Mouse (Mus musculus): ENCODE data around the gene Gm14214.

Gene Gm14214

DNA sequence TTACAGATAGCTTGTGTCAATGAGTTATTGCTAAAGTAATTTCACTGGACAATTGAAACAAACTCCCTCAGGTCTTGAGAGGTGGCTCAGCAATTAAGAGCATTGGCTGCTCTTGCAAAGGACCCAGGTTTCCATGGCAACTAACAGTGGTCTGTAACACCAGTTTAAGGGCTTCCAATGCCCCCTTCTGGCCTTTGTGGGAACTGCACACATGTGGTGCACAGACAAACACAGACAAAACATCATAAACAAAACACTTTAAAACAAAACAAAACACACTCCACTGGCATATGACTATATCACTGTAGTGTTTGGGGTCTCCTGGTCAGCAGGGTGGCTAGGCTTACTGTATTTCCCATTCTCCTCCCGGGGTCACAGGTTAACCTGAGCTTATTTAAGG lies 4.2 kb upstream of the Gm14214 start:
- no peak for DNase-seq (ENCODE audit: low spot score in 2 of 2)

DNA sequence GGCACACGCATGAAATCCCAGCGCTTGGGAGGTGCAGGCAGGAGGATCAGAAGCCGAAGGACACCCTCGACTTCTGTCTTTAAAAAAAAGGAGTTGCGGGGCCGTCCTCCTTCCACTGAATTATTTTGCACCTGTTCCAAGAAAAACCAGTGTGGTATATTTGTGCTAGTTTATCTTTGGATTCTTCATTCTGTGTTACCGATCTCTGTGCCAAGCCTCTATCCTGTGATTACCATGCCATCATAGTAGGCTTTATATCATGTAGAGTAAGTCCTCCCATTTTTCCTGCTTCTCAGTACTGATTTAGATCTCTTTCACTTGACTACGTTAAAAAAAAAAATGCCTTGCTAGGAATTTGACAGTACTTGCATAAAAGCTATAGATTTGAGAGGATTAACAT lies 1.8 kb upstream of the Gm14214 start:
- DNase-seq (ENCODE audit: low spot score in 2 of 2) = no peak

DNA sequence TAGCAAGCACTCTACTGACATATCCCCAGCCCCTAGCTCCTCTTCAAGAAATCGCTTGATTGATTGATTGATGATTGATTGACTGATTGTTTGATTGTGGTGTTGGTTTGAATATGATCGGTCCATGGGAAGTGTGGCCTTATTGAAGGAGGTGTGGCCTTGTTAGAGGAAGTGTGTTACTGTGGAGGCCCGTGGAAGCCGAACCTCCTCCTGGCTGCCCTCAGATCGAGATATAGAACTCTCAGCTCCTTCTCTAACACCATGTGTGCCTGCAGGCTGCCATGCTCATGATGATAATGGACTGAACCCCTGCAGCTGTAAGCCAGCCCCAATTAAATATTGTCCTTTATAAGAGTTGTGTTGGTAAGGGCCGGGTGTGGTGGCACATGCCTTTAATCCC lies 2.8 kb downstream of the Gm14214 start:
- no peak for DNase-seq (ENCODE audit: low spot score in 2 of 2)

DNA sequence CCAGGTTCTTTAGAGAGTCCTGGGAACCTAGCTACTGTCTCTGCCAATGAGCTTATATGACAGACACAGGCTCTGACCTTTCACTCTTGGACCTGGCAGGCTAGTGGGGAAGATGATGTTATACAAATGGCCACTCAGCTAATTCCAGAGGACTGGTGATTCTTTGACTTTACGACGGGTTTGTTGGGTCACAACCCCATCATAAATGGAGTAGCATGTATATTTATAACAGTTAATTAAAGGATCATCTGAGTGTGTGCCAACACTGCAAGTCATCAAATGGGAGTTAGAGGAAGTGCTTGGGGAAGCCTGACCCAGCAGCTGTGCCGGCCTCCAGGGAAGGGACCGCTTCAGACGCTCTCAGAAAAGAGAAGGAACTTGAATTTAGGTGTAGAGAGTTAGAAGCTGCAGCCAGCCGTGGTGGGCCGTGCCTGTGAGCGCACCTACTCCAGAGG lies 4.2 kb downstream of the Gm14214 start:
- no peak for DNase-seq (ENCODE audit: low spot score in 2 of 2)

DNA sequence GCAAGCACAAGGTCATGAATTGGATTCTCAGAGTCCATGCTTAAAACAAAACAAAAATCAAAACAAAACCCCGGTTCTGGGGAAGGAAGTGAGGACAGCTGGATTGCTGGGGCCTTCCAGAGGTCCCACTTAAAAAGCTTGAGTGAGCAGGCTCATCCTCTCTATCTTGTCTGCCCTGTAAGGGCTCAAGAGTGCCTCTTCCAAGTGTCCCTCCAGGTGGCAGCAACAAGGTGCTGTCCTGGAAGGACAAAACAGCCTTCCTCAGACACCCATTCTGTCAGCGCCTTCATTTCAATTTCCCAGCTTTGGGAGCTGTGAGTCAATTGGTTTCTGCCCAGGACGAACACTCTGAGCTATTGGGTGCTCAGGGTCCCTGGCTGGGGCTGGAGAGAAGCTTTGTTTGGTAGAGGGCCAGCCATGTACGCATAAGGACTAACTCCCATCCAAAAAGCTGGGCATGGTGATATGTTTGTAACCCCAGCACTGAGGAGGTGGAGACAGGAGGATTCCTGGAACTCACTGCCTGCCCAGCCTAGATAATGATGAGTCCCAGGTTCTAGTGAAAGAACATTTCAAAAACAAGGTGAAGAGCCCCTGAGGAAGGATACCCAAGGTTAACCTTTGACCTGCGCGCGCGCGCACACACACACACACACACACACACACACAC lies 4.9 kb downstream of the Gm14214 start:
- DNase-seq (ENCODE audit: low spot score in 2 of 2) = no peak

DNA sequence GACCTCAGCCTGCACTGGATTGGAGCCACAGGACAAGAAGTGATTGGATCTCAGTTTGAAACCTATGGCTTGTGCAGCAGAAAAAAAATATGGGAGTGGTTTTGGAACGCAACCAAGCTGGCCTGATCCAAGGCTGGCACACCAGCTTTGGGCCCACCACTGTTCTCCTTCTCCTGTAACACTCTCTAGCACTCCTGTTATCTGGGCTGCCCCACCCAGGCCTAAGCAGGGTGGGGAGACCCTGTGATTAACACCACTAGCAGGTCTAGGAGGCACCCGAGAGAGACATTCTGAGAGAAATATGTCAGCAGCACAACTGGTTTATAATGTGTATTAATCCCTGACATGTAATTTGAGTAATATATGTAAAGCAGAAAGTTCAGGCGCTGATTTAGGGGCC lies 6.6 kb downstream of the Gm14214 start:
- DNase-seq (ENCODE audit: low spot score in 2 of 2) = no peak

DNA sequence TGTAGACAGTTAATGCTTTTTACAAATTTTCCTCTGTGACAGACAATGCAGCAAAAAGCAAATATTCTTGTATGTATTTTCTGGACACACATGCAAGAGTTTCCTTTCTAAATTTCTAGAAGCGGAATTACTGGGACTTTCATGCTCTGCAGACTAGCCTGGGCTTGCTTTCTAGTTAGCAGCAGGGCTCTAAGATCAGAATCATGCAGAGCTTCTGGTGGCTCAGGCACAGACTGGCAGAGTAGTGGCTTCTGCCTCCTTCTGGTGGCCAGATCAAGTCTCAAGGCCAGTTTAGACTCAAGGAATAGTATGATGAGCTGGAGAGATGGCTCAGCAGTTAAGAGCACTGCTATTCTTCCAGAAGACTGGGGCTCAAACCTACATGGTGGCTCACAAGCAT lies 11.4 kb downstream of the Gm14214 start:
- no peak for DNase-seq (ENCODE audit: low spot score in 2 of 2)

DNA sequence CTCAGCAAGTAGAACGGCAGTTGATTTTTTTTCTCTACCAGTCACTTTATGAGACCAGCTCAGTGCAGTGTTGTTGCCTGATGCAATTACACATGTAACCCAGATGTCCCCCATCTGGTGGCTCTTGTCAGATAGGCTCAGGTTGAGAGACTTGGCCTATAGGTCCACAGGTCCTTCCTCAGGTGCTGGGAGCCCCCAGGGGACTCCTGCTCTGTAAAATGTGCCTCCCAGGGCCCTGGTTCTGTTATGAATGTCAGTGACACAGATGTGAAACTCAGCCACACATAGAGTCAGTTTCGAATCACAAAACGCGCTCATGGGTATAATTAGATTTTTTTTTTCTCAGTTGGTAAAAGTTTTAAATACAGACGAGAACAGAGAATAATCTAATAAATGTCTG lies 12.1 kb downstream of the Gm14214 start:
- DNase-seq (ENCODE audit: low spot score in 2 of 2) = no peak

DNA sequence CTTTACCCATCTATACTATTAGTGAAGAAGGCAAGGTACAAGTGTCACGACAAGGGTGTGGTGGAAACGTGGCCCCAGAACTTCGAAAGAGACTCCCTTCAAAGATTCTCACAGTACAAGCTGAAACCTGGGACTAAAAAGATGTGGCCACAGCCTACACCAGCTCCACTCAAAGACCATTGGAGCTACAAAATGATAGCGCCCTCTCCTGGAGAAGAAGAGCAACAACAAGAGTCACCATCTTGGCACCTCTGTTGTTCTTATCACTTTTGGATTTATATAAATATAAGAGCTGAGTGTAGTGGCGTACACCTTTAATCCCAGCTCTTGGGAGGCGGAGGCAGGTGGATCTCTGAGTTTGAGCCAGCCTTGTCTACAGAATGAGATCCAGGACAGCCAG lies 14.0 kb downstream of the Gm14214 start:
- DNase-seq (ENCODE audit: low spot score in 2 of 2) = no peak

DNA sequence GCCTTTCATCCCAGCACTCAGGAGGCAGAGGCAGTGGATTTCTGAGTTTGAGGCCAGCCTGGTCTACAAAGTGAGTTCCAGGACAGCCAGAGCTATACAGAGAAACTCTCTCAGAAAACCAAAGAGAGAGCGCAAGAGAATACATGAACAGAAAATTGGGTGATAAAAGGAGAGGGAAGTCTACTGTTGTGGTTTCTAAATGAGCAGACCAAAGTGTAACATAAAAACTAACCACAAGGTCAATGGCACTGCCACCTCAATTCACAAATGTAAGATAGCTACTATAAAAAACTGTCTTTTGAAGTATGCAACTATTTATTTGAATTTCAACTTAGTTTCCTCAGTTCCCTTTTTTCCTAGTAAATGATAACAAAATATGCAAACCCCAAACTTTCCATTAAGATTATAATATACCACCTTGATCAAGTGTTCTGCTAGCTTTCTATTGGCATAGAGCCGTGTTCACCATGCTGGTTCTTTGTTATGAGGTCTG lies 15.7 kb downstream of the Gm14214 start:
- no peak for DNase-seq (ENCODE audit: low spot score in 2 of 2)

DNA sequence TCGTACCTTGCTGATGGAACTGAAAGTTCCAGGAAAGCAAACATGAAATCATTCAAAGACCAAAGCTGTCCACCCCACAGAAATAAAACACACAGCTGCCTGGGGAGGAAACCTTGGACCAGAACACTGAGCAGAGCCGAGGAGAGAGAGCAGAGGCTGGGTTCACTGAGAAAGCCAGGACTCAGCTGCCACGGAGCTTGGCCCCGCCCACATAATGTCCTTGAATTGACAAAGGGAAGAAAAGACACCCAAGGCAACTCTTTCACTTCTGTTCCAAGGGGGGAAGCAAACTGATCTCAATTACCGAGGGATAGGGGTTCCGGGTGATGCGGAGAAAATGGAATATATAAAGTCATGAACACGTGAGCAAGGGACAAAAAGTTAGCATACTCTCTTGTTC lies 17.9 kb downstream of the Gm14214 start:
- peak in 1 of 2 experiments; percentile 38 for DNase-seq (ENCODE audit: low spot score in 2 of 2)

DNA sequence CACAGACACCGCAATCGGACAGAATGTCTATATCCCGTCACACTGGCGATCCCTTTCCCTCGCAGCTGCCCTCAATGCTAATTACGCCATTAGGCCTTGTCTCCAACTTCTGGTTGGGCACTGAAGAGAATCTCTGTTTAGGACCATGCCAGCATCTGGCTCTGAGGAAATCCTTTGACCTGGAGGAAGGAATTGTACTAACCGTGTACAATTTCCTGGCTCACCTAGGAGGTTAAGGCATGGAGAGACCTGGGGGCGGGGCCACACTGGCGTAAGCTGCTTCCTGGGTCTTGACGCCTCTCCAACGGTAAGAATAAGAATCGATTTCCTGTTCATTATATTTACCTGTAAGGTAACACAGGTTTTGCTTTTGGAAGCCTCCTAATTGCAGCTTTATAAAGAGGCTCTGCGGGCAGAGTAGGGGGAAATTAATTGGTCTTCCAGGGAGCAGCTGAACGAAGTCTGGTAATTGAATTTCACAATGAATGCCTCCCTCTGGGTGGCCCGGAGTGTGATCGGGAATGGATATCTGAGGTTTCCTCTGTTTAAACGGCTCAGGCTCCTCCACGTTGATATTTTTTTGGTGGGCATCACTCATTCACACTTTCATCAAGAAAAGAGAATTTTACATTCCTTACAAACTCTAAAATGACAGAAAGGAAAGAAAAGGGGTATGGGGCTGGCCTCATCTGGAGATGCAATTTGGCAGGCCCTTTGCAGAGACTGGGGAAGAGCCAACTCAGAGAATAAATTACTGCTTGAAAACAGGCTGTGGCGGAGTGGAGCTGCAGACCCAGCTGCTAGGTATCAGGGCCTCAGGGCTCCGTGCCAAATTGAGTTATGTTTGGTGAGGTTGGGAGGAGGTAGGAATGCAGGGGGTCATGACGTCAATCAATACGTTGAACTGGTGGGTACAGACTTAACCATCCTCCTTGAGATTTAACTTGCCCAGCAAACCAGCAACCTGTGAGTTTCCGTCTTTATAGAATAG lies 20.5 kb downstream of the Gm14214 start:
- DNase-seq (ENCODE audit: low spot score in 2 of 2) = no peak

DNA sequence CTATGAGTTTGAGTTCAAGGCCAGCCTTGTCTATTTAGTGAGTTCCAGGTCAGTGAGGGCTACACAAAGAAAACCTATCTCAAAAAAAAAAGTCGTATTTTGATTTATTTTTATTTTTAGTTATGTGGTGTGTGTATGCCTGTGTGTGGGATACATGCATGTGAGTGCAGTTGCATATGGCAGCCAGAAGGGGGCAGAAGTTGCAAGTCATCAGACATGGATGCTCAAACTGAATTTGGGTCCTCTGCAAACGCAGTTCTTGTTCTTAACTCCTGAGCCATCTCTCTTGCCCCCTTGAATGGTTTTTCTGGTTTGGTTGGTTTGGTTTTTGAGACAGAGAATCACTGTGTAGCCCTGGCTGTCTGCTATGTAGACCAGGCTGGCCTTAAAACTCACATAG lies 21.4 kb downstream of the Gm14214 start:
- no peak for DNase-seq (ENCODE audit: low spot score in 2 of 2)

DNA sequence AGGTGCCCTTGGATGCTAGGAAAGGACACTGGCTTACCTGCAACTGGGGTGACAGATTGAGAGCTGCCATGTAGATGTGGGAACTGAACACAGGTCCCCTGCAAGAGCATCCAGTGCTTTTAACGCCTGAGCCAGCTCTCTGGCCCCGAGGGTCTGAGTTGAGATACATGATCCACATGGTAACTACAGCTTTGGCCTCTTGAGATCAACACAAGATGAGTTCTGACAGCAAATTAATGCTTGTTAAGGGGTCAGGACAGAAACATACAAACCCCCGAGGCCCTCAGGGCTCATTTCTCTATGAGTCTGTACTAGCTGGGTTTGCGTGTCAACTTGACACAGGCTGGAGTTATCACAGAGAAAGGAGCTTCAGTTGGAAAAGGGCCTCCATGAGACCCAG lies 25.9 kb downstream of the Gm14214 start:
- DNase-seq (ENCODE audit: low spot score in 2 of 2) = no peak

DNA sequence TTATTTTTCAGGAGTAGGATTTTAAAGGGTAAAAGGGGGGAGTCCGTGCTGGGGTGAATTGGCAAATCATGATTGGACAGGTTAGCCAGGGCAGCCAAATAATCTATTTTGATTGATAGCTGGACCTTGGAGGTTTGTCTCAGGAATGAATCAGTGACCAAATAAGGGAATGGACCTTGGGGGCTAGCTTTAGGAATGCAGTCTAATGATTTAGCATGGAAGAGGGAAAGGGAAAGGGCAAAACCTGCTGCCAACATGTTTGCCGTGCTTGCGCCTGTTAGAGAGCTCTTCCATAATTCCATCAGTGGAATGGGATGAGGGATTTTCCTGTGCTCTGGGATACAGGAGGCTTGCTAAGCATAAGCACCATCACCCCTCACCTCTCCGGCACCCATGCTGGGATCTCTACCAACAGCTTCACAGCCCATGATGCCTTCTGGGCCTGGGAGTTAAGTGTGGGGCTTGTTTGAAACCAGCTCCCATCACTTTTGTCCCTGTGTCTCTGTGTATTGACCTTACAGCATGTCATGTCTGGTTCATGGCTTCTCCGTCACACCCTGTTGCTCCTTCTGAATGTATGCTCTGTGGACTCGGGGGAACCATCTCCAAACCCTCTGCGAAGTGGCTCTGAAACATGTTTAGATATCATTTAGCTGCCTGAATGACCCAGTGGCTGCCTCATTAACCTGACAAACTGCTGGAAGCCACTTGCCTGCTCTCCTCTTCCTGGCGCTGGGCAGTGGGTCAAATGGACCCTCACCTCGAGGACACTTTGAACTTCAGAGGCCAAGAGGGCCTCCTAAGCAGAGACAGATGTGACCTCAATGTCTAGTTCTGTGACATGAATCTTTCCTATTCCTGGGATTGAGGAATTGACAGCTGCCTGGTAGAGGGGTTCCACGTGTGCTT lies 26.7 kb downstream of the Gm14214 start:
- no peak for DNase-seq (ENCODE audit: low spot score in 2 of 2)

DNA sequence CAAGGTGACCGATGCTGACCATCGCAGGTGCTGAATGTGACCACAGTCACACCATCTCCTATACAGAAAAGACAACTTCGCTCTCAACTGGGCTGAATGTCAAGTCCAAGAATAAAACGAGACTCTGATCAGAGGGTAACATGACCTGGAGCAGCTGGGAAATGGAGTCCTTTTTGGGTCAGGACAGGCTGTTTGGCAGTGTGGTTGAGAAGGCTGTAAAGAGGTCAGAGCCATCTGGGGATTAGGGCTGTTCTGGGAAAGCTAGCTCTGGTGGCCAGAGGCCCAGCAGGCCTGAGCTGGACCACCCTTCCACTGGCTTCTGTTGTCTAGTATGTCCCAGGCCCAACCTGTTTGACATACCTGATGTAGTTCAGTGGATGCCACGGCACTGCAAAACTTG lies 31.2 kb downstream of the Gm14214 start:
- no peak for DNase-seq (ENCODE audit: low spot score in 2 of 2)

DNA sequence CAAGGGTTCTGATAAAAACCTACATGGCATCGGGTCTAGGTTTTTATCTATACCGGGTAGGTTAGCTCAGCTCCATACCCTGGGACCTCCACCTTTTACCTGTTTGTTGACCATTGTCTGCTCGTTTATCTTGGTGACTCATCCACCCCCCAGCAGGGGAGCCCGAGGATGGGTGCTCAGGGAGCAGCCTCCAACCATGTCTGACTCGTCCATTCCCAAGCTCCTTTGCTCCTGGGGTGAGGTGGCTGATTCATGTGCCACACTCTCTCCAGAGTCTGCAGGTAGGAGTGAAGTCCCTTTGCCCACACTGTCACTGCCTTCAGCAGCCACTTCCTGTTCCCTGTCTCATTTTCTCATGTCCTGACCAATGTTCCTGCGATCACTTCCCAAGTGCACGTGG lies 33.8 kb downstream of the Gm14214 start:
- no peak for DNase-seq (ENCODE audit: low spot score in 2 of 2)

DNA sequence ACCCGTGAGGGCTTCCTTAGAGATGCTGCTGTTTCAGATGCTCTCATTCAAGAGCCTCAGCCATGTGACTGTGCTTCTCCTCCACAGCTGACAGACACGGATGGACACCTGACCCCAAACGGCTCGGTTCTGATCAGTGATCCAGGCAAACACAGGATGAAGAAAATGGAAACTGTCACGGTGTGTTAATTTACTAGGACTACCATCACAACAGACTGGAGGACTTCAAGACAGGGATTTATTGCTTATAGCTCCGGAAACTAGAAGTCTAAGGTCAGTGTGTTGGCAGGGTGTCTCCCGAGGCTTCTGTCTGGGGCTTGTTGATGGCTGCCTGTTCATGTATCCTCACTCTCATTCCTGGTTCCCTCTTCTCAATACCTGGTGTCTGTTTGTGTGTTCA lies 34.4 kb downstream of the Gm14214 start:
- DNase-seq (ENCODE audit: low spot score in 2 of 2) = no peak

DNA sequence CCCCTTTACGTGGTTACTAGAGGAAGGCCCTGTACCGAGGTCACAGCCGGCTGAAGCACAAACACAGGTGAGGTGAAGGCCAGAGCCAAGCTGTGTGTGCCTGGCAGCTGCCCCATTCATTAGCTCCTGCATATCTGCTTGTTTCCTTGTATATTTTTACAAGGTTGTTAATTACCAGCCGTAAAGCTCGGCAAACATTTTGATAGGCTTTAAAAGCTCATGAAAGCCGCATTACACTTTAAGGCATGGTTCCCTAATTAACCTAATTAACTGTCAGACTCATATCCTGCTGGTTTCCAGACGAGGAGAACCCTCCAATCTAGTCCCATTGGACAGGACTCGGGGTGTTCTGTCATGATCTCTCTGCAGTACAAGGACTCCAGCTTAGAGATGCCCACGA lies 34.9 kb downstream of the Gm14214 start:
- DNase-seq (ENCODE audit: low spot score in 2 of 2) = no peak

DNA sequence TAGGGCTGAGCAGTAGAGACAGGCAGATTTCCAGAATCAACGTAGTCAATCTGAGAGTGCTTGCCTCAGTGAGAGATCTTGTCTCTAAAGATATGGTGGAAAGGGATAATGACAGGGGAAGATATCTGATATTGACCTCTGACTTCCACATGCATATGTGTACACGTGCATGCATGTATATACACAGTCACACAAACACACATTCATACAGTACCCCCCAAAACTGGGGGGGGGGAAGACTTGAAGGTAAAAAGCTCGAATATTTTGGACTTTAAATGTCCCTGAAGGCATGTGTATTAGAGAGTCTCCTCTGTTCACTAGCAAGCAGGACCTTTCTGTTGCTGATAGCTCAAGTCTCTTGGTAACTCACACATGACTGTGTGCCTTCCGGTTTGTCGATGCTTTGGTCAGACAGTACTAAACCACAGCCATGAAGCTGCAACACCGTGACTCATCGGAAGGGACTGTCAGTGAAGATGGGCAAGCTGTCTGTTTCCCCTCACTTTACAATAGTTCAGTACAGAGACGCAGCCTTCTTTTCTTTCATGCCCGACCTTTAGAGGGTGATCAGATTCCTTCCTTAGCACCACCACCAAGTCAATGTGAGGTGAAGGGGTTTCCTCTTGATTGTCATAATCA lies 37.2 kb downstream of the Gm14214 start:
- DNase-seq (ENCODE audit: low spot score in 2 of 2) = no peak

DNA sequence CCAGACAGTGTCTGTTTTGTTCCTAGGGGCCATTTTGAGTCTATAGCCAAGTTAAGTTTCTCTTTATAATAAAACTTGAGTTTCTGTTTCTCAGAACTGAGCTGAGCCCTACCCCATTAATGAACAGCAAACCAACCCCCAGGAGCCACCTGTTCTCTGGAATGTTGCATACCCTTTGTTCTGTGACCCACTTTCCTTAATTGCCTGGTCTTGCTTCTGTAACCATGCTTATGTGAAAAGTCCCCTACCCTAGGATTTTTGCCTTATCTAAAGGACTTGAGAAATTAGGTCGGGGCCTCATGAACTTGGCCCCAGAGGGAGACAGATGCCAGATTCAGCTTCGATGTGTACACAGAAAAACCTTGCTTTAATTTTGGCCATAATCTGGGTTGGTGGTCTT lies 37.9 kb downstream of the Gm14214 start:
- no peak for DNase-seq (ENCODE audit: low spot score in 2 of 2)

Data from urinary bladder, postnatal 4 days (tissue).